Mouse (Mus musculus) spleen, adult 2 months (tissue): ENCODE results near the gene Grik4. TPM values are rescaled to one million over a fixed set of nuclear protein-coding genes. Genes with fewer than 3 reads are reported as not detected.

Experiments
- DNase-seq, 2 experiments: peaks; one replicate each; pipeline versions ENCODE4 v3.0.0 to v3.0.0-alpha.2; 2012 to 2021; ENCODE audit warnings: low spot score in 2 of 2, low read depth in 1 of 2
- H3K27ac ChIP-seq: fragments of 200-500 bp; 2 replicates; pipeline ENCODE4 v1.5.1; 2012; ENCODE audit warnings: low read length, inconsistent platforms; ENCODE audit not compliant: insufficient read depth
- H3K27me3 ChIP-seq: fragments of 200-500 bp; 2 replicates; pipeline ENCODE4 v1.6.1; 2012; ENCODE audit warnings: mild to moderate bottlenecking, moderate library complexity, low read length, inconsistent platforms; ENCODE audit not compliant: control insufficient read depth, insufficient read depth
- H3K36me3 ChIP-seq: fragments of 200-500 bp; 2 replicates; pipeline ENCODE4 v1.6.1; 2012; ENCODE audit warnings: mild to moderate bottlenecking, low read length, inconsistent platforms; ENCODE audit not compliant: control insufficient read depth, insufficient read depth
- H3K4me1 ChIP-seq: fragments of 200-500 bp; 2 replicates; pipeline ENCODE4 v1.6.1; 2011; ENCODE audit warnings: inconsistent platforms; ENCODE audit not compliant: control insufficient read depth, insufficient read depth, insufficient read length
- H3K4me3 ChIP-seq: fragments of 200-500 bp; 2 replicates; pipeline ENCODE4 v1.5.1; 2011; ENCODE audit warnings: mild to moderate bottlenecking, inconsistent platforms; ENCODE audit not compliant: insufficient read depth, insufficient read length; ENCODE audit errors: extremely low read depth
- CTCF ChIP-seq: fragments of 200-500 bp; IDR thresholded peaks from 2 replicates; pipeline ENCODE4 v1.5.1; 2011; ENCODE audit warnings: mild to moderate bottlenecking, inconsistent platforms; ENCODE audit not compliant: insufficient read depth, insufficient read length, insufficient replicate concordance; ENCODE audit errors: extremely low read depth
- POLR2A ChIP-seq: fragments of 200-500 bp; IDR thresholded peaks from 2 replicates; pipeline ENCODE4 v1.6.1; 2011; ENCODE audit warnings: low read depth, low read length, inconsistent platforms
- WGBS: fragments of 180-500 bp; shearing (Covaris S2); methylation state at CpG from one replicate; pipeline ENCODE4 v1.1.7; 2018; 5-methylcytosine and 5-hydroxymethylcytosine counted together
- polyA plus RNA-seq: library from polyadenylated mRNA; depleted of rRNA; stranded (reverse); fragments of >200 nt; gene quantifications from 2 replicates; pipeline ENCODE4 v1.2.3, GENCODE M21; 2012

Gene Grik4
- polyA plus RNA-seq, 1 experiment: 0.19 TPM

GRCm38 (mm10) chr9:42906995-42907394, 37.3 kb downstream of the Grik4 start:
- WGBS: 71% methylated on average over 3 of the region's 3 CpGs
- Histone ChIP-seq H3K36me3 (no peaks in the 10 kb centered on the region), H3K27me3 (no peaks in the 10 kb centered on the region), H3K4me3 (no peak overlapping the region), H3K4me1 (no peaks in the 10 kb centered on the region), H3K27ac (no peak overlapping the region)
- TF ChIP-seq CTCF: no peak
- TF ChIP-seq POLR2A: no peak
- no peak for DNase-seq

DNA sequence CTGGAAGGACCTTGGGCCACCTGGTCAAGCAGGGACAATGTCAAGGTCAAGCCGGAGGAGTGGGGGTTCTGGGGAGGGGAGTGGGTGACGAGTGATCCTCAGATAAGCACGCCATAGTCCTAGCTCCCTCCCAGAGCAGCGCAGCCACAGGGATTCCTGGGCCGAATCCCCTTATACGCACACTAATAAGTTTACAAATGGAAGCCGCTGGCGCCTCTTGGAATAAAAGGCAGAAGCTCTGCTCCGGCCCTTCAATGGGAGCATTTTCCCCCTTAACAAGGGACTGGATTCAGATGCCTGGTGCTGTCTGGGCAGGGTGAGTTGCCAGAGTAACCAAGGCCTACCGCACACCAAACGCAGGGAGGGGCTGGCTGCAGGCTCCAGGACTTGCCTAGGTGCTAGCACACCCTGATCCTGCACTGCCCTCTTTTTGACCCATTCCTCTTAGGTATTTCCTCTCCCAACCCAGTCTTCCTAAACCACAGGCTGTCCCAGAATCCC, 46.2 kb downstream of the Grik4 start:
- H3K27me3 ChIP-seq: peaks cover 7% of the 10 kb centered on the region; the same call in 1 of the 2 replicates
- 55% methylated on average over 11 of the region's 11 CpGs for WGBS
- no peak overlapping the region for H3K4me3 ChIP-seq
- H3K27ac ChIP-seq: no peak overlapping the region
- DNase-seq: no peak
- TF ChIP-seq CTCF (no peak), POLR2A (no peak)
- no peaks in the 10 kb centered on the region for H3K36me3 ChIP-seq
- peaks cover 9% of the 10 kb centered on the region; the same call in 1 of the 2 replicates for H3K4me1 ChIP-seq

DNA sequence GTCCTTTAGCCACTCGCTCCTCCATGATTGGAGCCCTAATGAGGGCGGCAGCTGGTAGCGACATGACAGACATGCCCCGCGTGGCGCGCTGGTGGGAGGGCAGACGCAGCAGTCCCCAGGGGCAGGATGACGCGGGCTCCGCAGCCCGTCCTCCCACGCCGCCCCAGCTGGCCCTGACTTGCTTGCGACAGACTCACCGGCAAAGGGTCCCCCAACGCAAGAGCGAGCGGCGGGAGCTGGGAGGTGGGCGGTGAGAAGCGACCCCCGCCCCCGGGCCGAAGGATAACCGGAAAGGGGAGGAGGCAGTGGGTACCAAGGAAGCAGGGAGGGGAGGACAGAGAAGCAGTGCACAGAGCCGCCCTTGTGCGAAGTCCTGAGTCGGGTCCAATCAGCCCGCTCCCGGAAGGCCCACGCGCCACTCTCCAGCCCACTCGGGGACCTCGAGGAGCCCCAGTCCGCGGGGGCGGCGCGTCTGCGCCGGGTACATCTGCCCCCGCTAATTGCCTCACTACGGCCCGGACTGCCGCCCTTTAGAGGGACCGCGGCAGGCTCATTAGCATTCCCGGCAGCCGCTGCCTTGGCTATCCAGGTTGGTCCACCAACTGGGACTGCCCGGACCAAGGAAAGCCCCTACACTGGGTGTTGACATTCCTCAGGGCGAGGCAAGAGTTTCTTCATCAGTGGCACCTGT, 46.8 kb downstream of the Grik4 start:
- TF ChIP-seq POLR2A (no peak), CTCF (no peak)
- no peak for DNase-seq
- WGBS: 3% methylated on average over 52 of the region's 52 CpGs

DNA sequence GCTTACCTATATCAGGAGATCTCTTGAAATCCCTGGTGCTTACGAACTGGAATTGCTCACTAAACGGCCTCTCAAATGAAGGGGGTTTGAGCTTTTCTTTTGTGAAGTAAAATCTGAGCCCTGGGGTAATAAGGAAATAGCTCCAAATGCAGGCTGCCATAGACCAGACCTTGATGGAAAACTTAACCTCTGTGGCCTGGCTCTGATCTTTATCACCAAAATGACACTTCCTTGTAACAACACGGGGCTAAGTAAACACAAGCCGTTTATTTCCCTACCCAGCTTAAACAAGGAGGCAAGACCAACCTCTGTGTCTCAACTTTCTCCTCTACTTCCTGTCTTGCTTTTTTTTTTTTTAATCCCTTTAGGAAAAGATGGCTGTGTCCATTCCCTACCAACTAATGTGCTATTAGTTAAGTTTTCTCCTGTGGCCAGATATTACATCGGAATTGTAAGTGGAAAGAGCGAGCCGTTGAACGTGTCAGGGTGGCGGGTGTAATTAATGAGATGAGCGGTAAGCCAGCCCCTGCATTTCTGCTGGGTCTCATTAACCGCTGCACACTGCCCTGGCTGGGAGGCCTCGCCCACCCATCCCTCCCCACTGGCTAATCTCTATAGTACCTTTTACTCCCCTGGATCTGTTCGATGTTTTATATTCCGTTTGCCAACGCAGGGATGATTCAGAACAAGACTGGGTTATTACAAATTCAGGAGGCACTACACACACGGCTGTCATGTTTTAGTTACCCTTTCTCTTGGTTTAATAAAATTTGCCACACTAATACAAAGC, 47.7 kb downstream of the Grik4 start:
- TF ChIP-seq POLR2A: no peak
- no peak for TF ChIP-seq CTCF
- Histone ChIP-seq H3K27me3 (peaks cover 7% of the 10 kb centered on the region; the same call in 1 of the 2 replicates), H3K27ac (no peak overlapping the region), H3K36me3 (no peaks in the 10 kb centered on the region), H3K4me3 (no peak overlapping the region), H3K4me1 (peaks cover 9% of the 10 kb centered on the region; the same call in 1 of the 2 replicates)
- DNase-seq: no peak
- WGBS: 10% methylated on average over 16 of the region's 16 CpGs

More for the DNA sequence above, 46.8 kb downstream of the Grik4 start:
- Histone ChIP-seq H3K4me3 (peak overlapping the region; percentile 36; the same call in 1 of the 2 replicates), H3K27ac (no peak overlapping the region), H3K27me3 (peaks cover 7% of the 10 kb centered on the region; the same call in 1 of the 2 replicates), H3K36me3 (no peaks in the 10 kb centered on the region), H3K4me1 (peaks cover 9% of the 10 kb centered on the region; the same call in 1 of the 2 replicates)

GRCm38 (mm10) chr9:42892765-42893164, 51.5 kb downstream of the Grik4 start:
- Histone ChIP-seq H3K4me1 (peaks cover 7% of the 10 kb centered on the region; the same call in 1 of the 2 replicates), H3K27me3 (peaks cover 5% of the 10 kb centered on the region; the same call in 1 of the 2 replicates), H3K27ac (no peak overlapping the region), H3K36me3 (no peaks in the 10 kb centered on the region), H3K4me3 (no peak overlapping the region)
- WGBS: 84% methylated on average over 8 of the region's 8 CpGs
- no peak for TF ChIP-seq CTCF
- no peak for TF ChIP-seq POLR2A
- no peak for DNase-seq

DNA sequence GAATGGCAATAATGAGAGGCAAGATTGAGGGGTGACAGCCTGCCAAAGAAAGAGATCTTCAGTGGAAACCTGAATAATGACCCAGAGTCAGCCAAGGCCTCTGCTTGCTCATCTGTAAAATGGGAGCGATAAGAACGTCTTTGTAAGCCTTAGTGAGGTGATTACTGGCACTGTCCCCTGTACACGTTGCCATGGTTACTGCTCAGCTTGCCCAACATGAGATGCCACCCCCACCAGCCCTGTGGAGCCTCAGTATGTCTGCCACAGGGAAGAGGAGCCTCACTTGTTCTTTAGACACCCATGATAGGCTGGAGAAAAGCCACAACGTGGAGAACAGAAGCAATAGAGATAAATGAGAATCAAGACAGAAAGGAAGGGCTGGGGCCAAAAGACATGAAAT, 56.4 kb downstream of the Grik4 start:
- Histone ChIP-seq H3K4me1 (no peaks in the 10 kb centered on the region), H3K36me3 (no peaks in the 10 kb centered on the region), H3K27ac (no peak overlapping the region), H3K4me3 (no peak overlapping the region), H3K27me3 (no peaks in the 10 kb centered on the region)
- no peak for DNase-seq
- TF ChIP-seq CTCF (no peak), POLR2A (no peak)
- WGBS: 80% methylated on average over 4 of the region's 4 CpGs
